Mouse (Mus musculus): ENCODE measurements at regions not wholly inside any gene's neighbourhood (a gene's known extent, or its start where the extent isn't known, plus 50 kb on each side); places are given as distances from the start of the nearest gene placed in this dataset.

DNA sequence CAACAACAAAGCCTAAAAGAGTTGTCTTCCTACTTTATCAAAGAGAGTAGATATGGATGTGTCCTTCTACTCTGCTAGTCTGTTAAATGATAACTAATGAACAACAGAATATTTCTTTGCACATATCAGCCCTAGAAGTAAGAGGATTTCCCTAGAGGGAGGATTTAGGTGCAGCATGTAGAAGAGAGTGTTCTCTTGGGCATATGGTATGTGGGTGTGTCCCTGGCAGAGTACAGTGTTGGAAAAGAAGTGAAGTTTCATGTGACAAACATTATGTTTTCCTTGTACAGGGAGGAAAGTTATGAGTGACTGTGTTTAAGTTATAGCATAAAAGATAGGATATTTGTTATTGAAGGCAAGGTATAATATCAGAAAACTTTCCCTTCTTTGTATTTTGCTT, 143.6 kb upstream of the Sphkap start:
- Histone ChIP-seq H3K4me1 (ENCODE audit: control insufficient read depth, insufficient read depth, low read length) (no peaks in the 10 kb centered on the region), H3K4me2 (ENCODE audit: low read depth, low read length) (no peak overlapping the region), H3K4me3 (ENCODE audit: low read depth, low read length) (no peak overlapping the region), H3K9me3 (replicated peaks; ENCODE audit: control insufficient read depth, low read length) (no peaks in the 10 kb centered on the region), H3K9ac (replicated peaks; ENCODE audit: low read length) (no peak overlapping the region), H3K36me3 (replicated peaks; ENCODE audit: control insufficient read depth, insufficient read depth, low read depth, low read length) (no peaks in the 10 kb centered on the region), H3K27ac (replicated peaks; ENCODE audit: low read depth, low read length) (no peak overlapping the region), H3K27me3 (ENCODE audit: control insufficient read depth, insufficient read depth, low read length) (no peaks in the 10 kb centered on the region)
- DNase-seq (ENCODE audit: low spot score) (no peak), ATAC-seq (replicated peaks; ENCODE audit: insufficient number of reproducible peaks, low FRiP score, low TSS enrichment, low read depth) (no peak)

DNA sequence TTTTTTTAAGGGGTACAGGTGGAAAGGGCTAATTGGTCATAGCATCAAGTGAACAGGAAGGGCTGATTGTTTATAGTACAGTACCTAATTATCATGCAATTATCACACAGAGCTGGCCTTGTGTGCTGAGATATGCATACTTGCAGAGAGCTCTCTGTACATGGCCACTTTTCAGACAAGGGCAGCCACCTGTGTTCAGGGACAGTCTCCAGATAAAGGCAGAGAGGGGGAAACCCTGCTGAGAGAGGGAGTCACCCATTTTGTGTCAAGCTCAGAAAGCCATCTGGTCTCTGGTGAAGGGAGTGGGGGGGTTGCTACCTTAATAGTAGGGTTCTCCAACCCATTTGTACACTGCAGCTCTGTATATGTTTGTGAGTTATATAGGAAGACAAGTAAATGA, 127.5 kb upstream of the Sphkap start:
- no peak overlapping the region for H3K27ac ChIP-seq (replicated peaks; ENCODE audit: low read depth, low read length)
- no peak for DNase-seq (ENCODE audit: low spot score)
- no peaks in the 10 kb centered on the region for H3K36me3 ChIP-seq (replicated peaks; ENCODE audit: control insufficient read depth, insufficient read depth, low read depth, low read length)
- H3K4me3 ChIP-seq (ENCODE audit: low read depth, low read length), result no peak overlapping the region
- no peak overlapping the region for H3K9ac ChIP-seq (replicated peaks; ENCODE audit: low read length)
- H3K27me3 ChIP-seq (ENCODE audit: control insufficient read depth, insufficient read depth, low read length), result no peaks in the 10 kb centered on the region
- H3K9me3 ChIP-seq (replicated peaks; ENCODE audit: control insufficient read depth, low read length), result no peaks in the 10 kb centered on the region
- ATAC-seq (replicated peaks; ENCODE audit: insufficient number of reproducible peaks, low FRiP score, low TSS enrichment, low read depth), result no peak
- H3K4me2 ChIP-seq (ENCODE audit: low read depth, low read length), result no peak overlapping the region
- no peaks in the 10 kb centered on the region for H3K4me1 ChIP-seq (ENCODE audit: control insufficient read depth, insufficient read depth, low read length)

DNA sequence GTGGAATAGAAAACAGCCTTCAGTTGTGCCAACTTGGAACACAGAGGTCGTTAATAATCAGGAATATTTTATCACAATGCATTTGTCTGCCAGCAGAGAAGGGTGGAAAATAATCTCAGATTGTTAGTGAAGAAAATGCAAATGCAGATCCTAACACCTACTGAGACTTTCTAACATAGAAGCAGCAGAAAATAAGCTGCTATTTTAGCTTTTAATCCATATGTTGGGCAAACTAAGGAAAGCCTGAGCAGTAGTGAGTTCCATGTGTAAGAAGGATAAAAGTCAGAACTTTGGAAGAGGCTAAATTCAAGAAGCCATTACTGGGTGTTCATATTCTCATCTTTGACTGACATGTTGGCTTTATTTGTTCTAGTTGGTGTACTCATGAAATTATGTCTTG, 119.8 kb upstream of the Sphkap start:
- 56% methylated on average over 1 of the region's 1 CpGs for WGBS
- no peak overlapping the region for H3K9ac ChIP-seq (replicated peaks; ENCODE audit: low read length)
- ATAC-seq (replicated peaks; ENCODE audit: insufficient number of reproducible peaks, low FRiP score, low TSS enrichment, low read depth) (no peak), DNase-seq (ENCODE audit: low spot score) (no peak)
- H3K4me1 ChIP-seq (ENCODE audit: control insufficient read depth, insufficient read depth, low read length), result no peaks in the 10 kb centered on the region
- no peak overlapping the region for H3K4me3 ChIP-seq (ENCODE audit: low read depth, low read length)
- H3K36me3 ChIP-seq (replicated peaks; ENCODE audit: control insufficient read depth, insufficient read depth, low read depth, low read length), result no peaks in the 10 kb centered on the region
- no peak overlapping the region for H3K27ac ChIP-seq (replicated peaks; ENCODE audit: low read depth, low read length)
- H3K9me3 ChIP-seq (replicated peaks; ENCODE audit: control insufficient read depth, low read length), result no peaks in the 10 kb centered on the region
- H3K4me2 ChIP-seq (ENCODE audit: low read depth, low read length), result no peak overlapping the region
- no peaks in the 10 kb centered on the region for H3K27me3 ChIP-seq (ENCODE audit: control insufficient read depth, insufficient read depth, low read length)

GRCm38 (mm10) chr1:83509356-83509755, 101.4 kb upstream of the Sphkap start:
- Histone ChIP-seq H3K4me2 (ENCODE audit: low read depth, low read length) (no peak overlapping the region), H3K9ac (replicated peaks; ENCODE audit: low read length) (no peak overlapping the region), H3K4me1 (ENCODE audit: control insufficient read depth, insufficient read depth, low read length) (no peaks in the 10 kb centered on the region), H3K27me3 (ENCODE audit: control insufficient read depth, insufficient read depth, low read length) (no peaks in the 10 kb centered on the region), H3K36me3 (replicated peaks; ENCODE audit: control insufficient read depth, insufficient read depth, low read depth, low read length) (no peaks in the 10 kb centered on the region), H3K9me3 (replicated peaks; ENCODE audit: control insufficient read depth, low read length) (no peaks in the 10 kb centered on the region), H3K4me3 (ENCODE audit: low read depth, low read length) (no peak overlapping the region), H3K27ac (replicated peaks; ENCODE audit: low read depth, low read length) (no peak overlapping the region)
- DNase-seq (ENCODE audit: low spot score) (no peak), ATAC-seq (replicated peaks; ENCODE audit: insufficient number of reproducible peaks, low FRiP score, low TSS enrichment, low read depth) (no peak)
- 84% methylated on average over 5 of the region's 5 CpGs for WGBS

- Histone ChIP-seq H3K9ac (replicated peaks; ENCODE audit: low read length) (no peak overlapping the region), H3K36me3 (replicated peaks; ENCODE audit: control insufficient read depth, insufficient read depth, low read depth, low read length) (no peaks in the 10 kb centered on the region), H3K4me3 (ENCODE audit: low read depth, low read length) (no peak overlapping the region), H3K4me2 (ENCODE audit: low read depth, low read length) (no peak overlapping the region), H3K4me1 (ENCODE audit: control insufficient read depth, insufficient read depth, low read length) (no peaks in the 10 kb centered on the region), H3K9me3 (replicated peaks; ENCODE audit: control insufficient read depth, low read length) (no peaks in the 10 kb centered on the region), H3K27me3 (ENCODE audit: control insufficient read depth, insufficient read depth, low read length) (no peaks in the 10 kb centered on the region), H3K27ac (replicated peaks; ENCODE audit: low read depth, low read length) (no peak overlapping the region)
- no peak for ATAC-seq (replicated peaks; ENCODE audit: insufficient number of reproducible peaks, low FRiP score, low TSS enrichment, low read depth)
- DNase-seq (ENCODE audit: low spot score), result no peak
- 85% methylated on average over 2 of the region's 2 CpGs for WGBS
Observed at GRCm38 (mm10) chr1:83505386-83505785, 97.4 kb upstream of the Sphkap start.

- H3K9me3 ChIP-seq (replicated peaks; ENCODE audit: control insufficient read depth, low read length), result no peaks in the 10 kb centered on the region
- no peaks in the 10 kb centered on the region for H3K27me3 ChIP-seq (ENCODE audit: control insufficient read depth, insufficient read depth, low read length)
- 74% methylated on average over 2 of the region's 2 CpGs for WGBS
- H3K9ac ChIP-seq (replicated peaks; ENCODE audit: low read length), result no peak overlapping the region
- no peak overlapping the region for H3K27ac ChIP-seq (replicated peaks; ENCODE audit: low read depth, low read length)
- H3K4me2 ChIP-seq (ENCODE audit: low read depth, low read length), result no peak overlapping the region
- DNase-seq (ENCODE audit: low spot score) (no peak), ATAC-seq (replicated peaks; ENCODE audit: insufficient number of reproducible peaks, low FRiP score, low TSS enrichment, low read depth) (no peak)
- no peaks in the 10 kb centered on the region for H3K36me3 ChIP-seq (replicated peaks; ENCODE audit: control insufficient read depth, insufficient read depth, low read depth, low read length)
- no peak overlapping the region for H3K4me3 ChIP-seq (ENCODE audit: low read depth, low read length)
- H3K4me1 ChIP-seq (ENCODE audit: control insufficient read depth, insufficient read depth, low read length), result no peaks in the 10 kb centered on the region
Observed at GRCm38 (mm10) chr1:83496888-83497287, 88.9 kb upstream of the Sphkap start.

- no peak overlapping the region for H3K27ac ChIP-seq (replicated peaks; ENCODE audit: low read depth, low read length)
- no peak overlapping the region for H3K4me3 ChIP-seq (ENCODE audit: low read depth, low read length)
- H3K36me3 ChIP-seq (replicated peaks; ENCODE audit: control insufficient read depth, insufficient read depth, low read depth, low read length), result no peaks in the 10 kb centered on the region
- no peaks in the 10 kb centered on the region for H3K27me3 ChIP-seq (ENCODE audit: control insufficient read depth, insufficient read depth, low read length)
- no peaks in the 10 kb centered on the region for H3K4me1 ChIP-seq (ENCODE audit: control insufficient read depth, insufficient read depth, low read length)
- H3K9ac ChIP-seq (replicated peaks; ENCODE audit: low read length), result no peak overlapping the region
- H3K4me2 ChIP-seq (ENCODE audit: low read depth, low read length), result no peak overlapping the region
- no peaks in the 10 kb centered on the region for H3K9me3 ChIP-seq (replicated peaks; ENCODE audit: control insufficient read depth, low read length)
- no peak for DNase-seq (ENCODE audit: low spot score)
- ATAC-seq (replicated peaks; ENCODE audit: insufficient number of reproducible peaks, low FRiP score, low TSS enrichment, low read depth), result no peak
- WGBS, result 48% methylated on average over 2 of the region's 2 CpGs
Observed at GRCm38 (mm10) chr1:83496380-83496779, 88.4 kb upstream of the Sphkap start.

DNA sequence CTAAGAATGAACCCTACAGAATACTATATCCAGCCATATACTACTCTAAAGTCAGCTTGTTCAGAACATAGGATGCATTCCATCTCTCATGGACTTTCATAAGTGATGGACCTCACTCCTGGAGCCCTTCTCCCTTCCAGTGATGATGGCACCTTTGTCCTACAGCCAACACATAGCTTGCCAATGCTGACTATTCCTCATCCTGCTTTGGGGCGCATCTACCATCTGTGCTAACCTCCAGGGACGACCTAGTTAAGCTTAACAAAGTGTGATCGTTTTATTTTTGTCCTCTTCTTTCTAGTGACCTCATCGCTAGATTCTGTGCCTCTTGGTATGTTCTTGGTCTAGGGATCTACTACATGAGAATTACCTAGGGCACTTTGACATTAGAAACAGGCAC, 87.0 kb upstream of the Sphkap start:
- no peak overlapping the region for H3K4me2 ChIP-seq (ENCODE audit: low read depth, low read length)
- no peak overlapping the region for H3K9ac ChIP-seq (replicated peaks; ENCODE audit: low read length)
- no peaks in the 10 kb centered on the region for H3K9me3 ChIP-seq (replicated peaks; ENCODE audit: control insufficient read depth, low read length)
- no peak for ATAC-seq (replicated peaks; ENCODE audit: insufficient number of reproducible peaks, low FRiP score, low TSS enrichment, low read depth)
- no peaks in the 10 kb centered on the region for H3K36me3 ChIP-seq (replicated peaks; ENCODE audit: control insufficient read depth, insufficient read depth, low read depth, low read length)
- WGBS, result 76% methylated on average over 4 of the region's 4 CpGs
- H3K27me3 ChIP-seq (ENCODE audit: control insufficient read depth, insufficient read depth, low read length), result no peaks in the 10 kb centered on the region
- no peak overlapping the region for H3K4me3 ChIP-seq (ENCODE audit: low read depth, low read length)
- H3K4me1 ChIP-seq (ENCODE audit: control insufficient read depth, insufficient read depth, low read length), result no peaks in the 10 kb centered on the region
- H3K27ac ChIP-seq (replicated peaks; ENCODE audit: low read depth, low read length), result no peak overlapping the region
- no peak for DNase-seq (ENCODE audit: low spot score)

- Histone ChIP-seq H3K9me3 (replicated peaks; ENCODE audit: control insufficient read depth, low read length) (no peaks in the 10 kb centered on the region), H3K4me1 (ENCODE audit: control insufficient read depth, insufficient read depth, low read length) (no peaks in the 10 kb centered on the region), H3K4me3 (ENCODE audit: low read depth, low read length) (no peak overlapping the region), H3K9ac (replicated peaks; ENCODE audit: low read length) (no peak overlapping the region), H3K36me3 (replicated peaks; ENCODE audit: control insufficient read depth, insufficient read depth, low read depth, low read length) (no peaks in the 10 kb centered on the region), H3K4me2 (ENCODE audit: low read depth, low read length) (no peak overlapping the region), H3K27me3 (ENCODE audit: control insufficient read depth, insufficient read depth, low read length) (no peaks in the 10 kb centered on the region), H3K27ac (replicated peaks; ENCODE audit: low read depth, low read length) (no peak overlapping the region)
- DNase-seq (ENCODE audit: low spot score) (no peak), ATAC-seq (replicated peaks; ENCODE audit: insufficient number of reproducible peaks, low FRiP score, low TSS enrichment, low read depth) (no peak)
- 86% methylated on average over 2 of the region's 2 CpGs for WGBS
Observed at GRCm38 (mm10) chr1:83479111-83479510, 71.1 kb upstream of the Sphkap start.
